Mouse (Mus musculus) CH12F3 (cell line): ENCODE results near the gene Gm8138.
"Not testable (repeated sequence)": the region's sequence is repeated elsewhere in the genome, so short reads cannot be mapped to it uniquely, and the experiment has no call there.

Experiments
- in situ Hi-C: fragments of 300-500 bp; cut with MboI; formaldehyde crosslinking; loops from 2 replicates; pipeline ENCODE4 v1.14.3; 2020; ENCODE audit warnings: low sequenced_read_pairs

The Gm8138 gene

GRCm38 (mm10) chr14:43416250-43416649 is at the start of gene Gm8138:
TSS of gene Gm8138 (minus strand) at chr14:43416350.
- in situ Hi-C loops: not testable (repeated sequence)

GRCm38 (mm10) chr14:43361713-43362112 is 54.4 kb downstream of the Gm8138 start:
- in situ Hi-C loops: not testable (repeated sequence)
